Mouse (Mus musculus): ENCODE data around the gene Rapgef5.

The Rapgef5 gene

GRCm38 (mm10) chr12:117516179-117516578 is at the start of gene Rapgef5:
TSS of gene Rapgef5 (plus strand) at chr12:117516479.
- no peak for DNase-seq (ENCODE audit: low spot score in 2 of 2)

GRCm38 (mm10) chr12:117468329-117468728 is 48.0 kb upstream of the Rapgef5 start:
- no peak for DNase-seq (ENCODE audit: low spot score in 2 of 2)

GRCm38 (mm10) chr12:117479014-117479413 is 37.3 kb upstream of the Rapgef5 start:
- no peak for DNase-seq (ENCODE audit: low spot score in 2 of 2)

- no peak for DNase-seq (ENCODE audit: low spot score in 2 of 2)
These were observed 36.6 kb upstream of the Rapgef5 start for GRCm38 (mm10) chr12:117479680-117480079.

- no peak for DNase-seq (ENCODE audit: low spot score in 2 of 2)
These were observed 35.3 kb upstream of the Rapgef5 start for GRCm38 (mm10) chr12:117480958-117481357.

- DNase-seq (ENCODE audit: low spot score in 2 of 2) = peak in 1 of 2 experiments; percentile 21
These were observed 33.6 kb upstream of the Rapgef5 start for GRCm38 (mm10) chr12:117482665-117483064.

GRCm38 (mm10) chr12:117486118-117487057 is 29.9 kb upstream of the Rapgef5 start:
- DNase-seq (ENCODE audit: low spot score in 2 of 2) = no peak

- no peak for DNase-seq (ENCODE audit: low spot score in 2 of 2)
These were observed 19.6 kb upstream of the Rapgef5 start for GRCm38 (mm10) chr12:117496501-117497176.

GRCm38 (mm10) chr12:117497361-117497760 is 18.9 kb upstream of the Rapgef5 start:
- no peak for DNase-seq (ENCODE audit: low spot score in 2 of 2)

GRCm38 (mm10) chr12:117499242-117499641 is 17.0 kb upstream of the Rapgef5 start:
- DNase-seq (ENCODE audit: low spot score in 2 of 2) = no peak

- peak; percentile 34 to 62 for DNase-seq (ENCODE audit: low spot score in 2 of 2)
These were observed 15.1 kb upstream of the Rapgef5 start for GRCm38 (mm10) chr12:117501180-117501579.

- no peak for DNase-seq (ENCODE audit: low spot score in 2 of 2)
These were observed 13.4 kb upstream of the Rapgef5 start for GRCm38 (mm10) chr12:117502834-117503233.

GRCm38 (mm10) chr12:117505163-117505562 is 11.1 kb upstream of the Rapgef5 start:
- DNase-seq (ENCODE audit: low spot score in 2 of 2) = no peak

GRCm38 (mm10) chr12:117507772-117508171 is 8.5 kb upstream of the Rapgef5 start:
- no peak for DNase-seq (ENCODE audit: low spot score in 2 of 2)

GRCm38 (mm10) chr12:117509919-117510318 is 6.4 kb upstream of the Rapgef5 start:
- no peak for DNase-seq (ENCODE audit: low spot score in 2 of 2)

GRCm38 (mm10) chr12:117512468-117512867 is 3.8 kb upstream of the Rapgef5 start:
- DNase-seq (ENCODE audit: low spot score in 2 of 2) = no peak

- DNase-seq (ENCODE audit: low spot score in 2 of 2) = no peak
These were observed 2.9 kb upstream of the Rapgef5 start for GRCm38 (mm10) chr12:117513150-117513932.

GRCm38 (mm10) chr12:117517275-117517936 is 1.1 kb downstream of the Rapgef5 start:
- no peak for DNase-seq (ENCODE audit: low spot score in 2 of 2)

GRCm38 (mm10) chr12:117524311-117525013 is 8.2 kb downstream of the Rapgef5 start:
- no peak for DNase-seq (ENCODE audit: low spot score in 2 of 2)

- no peak for DNase-seq (ENCODE audit: low spot score in 2 of 2)
These were observed 11.6 kb downstream of the Rapgef5 start for GRCm38 (mm10) chr12:117527889-117528288.
